Mouse (Mus musculus): ENCODE data around the gene Commd3.

- TF ChIP-seq CTCF (IDR thresholded peaks at IDR 0.05; ENCODE audit: control insufficient read depth, insufficient read depth, insufficient replicate concordance, low read depth, low read length) (no peak), POLR2A (IDR thresholded peaks at IDR 0.05; ENCODE audit: control insufficient read depth, low read depth, low read length) (no peak)
Observed at GRCm38 (mm10) chr2:18699401-18699990, 27.3 kb downstream of the Commd3 start.
